Mouse (Mus musculus): ENCODE measurements around the gene Rcan1.
"Not testable (repeated sequence)": the region's sequence is repeated elsewhere in the genome, so short reads cannot be mapped to it uniquely, and the experiment has no call there.

Rcan1 gene

DNA sequence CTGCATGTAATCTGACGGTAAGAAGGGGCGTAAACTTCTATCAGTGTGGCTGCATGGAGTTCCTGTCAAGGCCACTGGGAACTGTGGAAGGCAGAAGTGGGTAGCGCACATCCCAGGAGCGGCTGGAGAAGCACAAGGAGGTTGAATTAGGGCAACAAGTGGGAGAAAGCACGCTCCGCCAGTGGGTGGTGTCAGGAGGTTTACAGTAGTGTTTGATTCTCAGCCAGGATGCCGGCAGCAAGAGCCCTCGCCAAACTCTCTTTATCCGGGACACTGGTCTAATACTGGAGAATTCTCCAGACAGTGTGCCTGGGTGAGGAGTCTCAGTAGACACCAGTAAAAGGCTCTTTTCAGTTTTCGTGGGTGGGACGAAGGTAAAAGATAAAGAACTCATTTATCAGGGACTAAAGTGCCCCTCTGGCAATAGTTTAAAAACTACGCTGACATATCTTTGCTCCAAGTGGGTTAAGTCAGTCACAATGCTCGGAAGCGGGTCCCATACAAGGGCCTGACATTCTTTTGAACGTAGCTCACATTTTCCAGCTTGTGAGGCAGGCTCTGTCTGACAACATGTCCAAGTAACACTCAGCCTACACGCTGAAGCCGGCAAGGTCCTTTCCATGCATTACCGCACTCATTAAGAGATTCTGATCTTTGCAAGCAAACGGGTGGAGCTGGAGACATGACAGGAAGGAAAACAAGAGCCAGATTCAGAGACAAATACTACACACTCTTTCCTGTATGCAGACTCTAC is 42.3 kb downstream of the Rcan1 start:
- DNase-seq: no peak

DNA sequence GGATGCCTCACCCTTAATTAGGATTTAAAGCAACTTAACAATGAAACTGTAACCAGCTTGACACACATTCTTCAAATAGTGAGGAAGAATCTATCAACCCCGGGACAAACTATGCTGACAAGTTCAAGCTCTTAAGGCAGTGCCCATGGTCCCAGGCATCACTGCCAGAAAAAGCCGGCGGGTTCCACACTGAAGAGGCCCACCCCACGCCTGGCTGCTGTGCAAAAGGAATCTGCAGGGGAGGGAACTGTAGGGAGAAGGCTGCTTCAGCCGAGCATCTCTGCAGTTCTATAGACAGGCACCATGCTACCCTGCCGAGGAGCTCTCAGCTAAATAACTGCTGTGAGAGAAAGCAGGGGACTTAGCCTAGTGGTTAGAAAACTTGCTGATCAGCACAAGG is 44.0 kb downstream of the Rcan1 start:
- DNase-seq: no peak

DNA sequence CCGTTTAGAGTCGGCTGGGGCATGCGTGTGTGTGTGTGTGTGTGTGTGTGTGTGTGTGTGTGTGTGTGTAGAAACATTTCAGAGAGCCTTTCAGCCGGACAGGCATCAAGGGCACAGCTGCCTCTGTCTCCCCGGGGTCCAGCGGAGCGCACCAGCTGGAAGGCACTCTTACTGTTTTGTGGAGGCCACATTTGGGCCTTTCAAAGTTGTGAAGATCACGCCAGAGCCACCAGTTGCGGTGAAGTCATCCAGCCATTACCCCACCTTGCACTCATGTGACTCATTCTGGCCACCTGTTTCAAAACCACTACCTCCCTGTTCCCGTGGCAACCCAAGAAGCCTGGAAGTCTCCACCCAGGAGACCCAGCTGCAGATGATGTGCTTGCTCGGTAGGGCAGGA is 44.8 kb downstream of the Rcan1 start:
- DNase-seq: no peak

GRCm38 (mm10) chr16:92423363-92423762 is 47.3 kb downstream of the Rcan1 start:
- no peak for DNase-seq

- DNase-seq: no peak
Observed at GRCm38 (mm10) chr16:92422435-92423362, 48.0 kb downstream of the Rcan1 start.

DNA sequence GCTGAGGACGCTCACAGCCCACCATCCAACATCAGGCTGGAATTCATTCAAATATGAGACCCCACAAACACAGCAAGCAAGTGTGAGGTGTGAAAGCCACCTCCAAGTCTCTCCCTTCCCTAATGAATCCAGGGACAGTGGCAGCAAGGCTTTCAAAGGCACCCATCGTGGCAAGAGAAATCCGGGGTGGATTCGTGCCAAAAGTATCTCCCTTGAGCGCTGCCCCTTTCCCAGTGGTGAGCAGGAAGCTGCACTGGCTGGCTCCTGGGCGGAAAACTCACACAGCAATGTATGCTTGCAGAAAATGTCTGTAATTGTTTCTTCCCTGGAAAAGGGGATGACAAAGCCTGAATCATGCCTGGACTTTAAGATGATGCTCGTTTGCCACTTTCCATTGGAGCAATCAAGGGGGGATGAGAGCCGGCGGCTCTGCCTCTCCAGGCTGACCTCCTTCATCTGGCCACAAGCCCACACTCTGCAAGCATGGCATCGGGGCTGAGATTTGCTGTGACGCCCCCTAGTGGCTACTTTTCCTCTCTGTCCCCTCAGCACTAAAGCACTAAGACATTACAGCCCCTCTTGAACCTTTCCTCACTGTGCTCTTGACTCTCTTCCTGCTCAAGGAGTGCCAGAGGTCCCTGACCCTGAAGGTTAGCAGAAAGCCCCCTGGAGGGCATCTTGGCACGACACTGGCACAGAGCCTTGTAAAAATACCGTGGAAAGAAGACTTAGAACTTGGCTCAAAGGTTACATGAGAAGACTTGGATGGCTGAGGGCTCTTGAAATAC is 49.3 kb downstream of the Rcan1 start:
- no peak for DNase-seq

GRCm38 (mm10) chr16:92420641-92421040 is 50.0 kb downstream of the Rcan1 start:
- no peak for DNase-seq

- no peak for DNase-seq
Observed at GRCm38 (mm10) chr16:92419099-92419498, 51.6 kb downstream of the Rcan1 start.

GRCm38 (mm10) chr16:92417267-92417666 is 53.4 kb downstream of the Rcan1 start:
- DNase-seq: no peak

GRCm38 (mm10) chr16:92415702-92416118 is 55.0 kb downstream of the Rcan1 start:
- no peak for DNase-seq

GRCm38 (mm10) chr16:92415038-92415437 is 55.6 kb downstream of the Rcan1 start:
- DNase-seq: not testable (repeated sequence)

- DNase-seq: no peak
Observed at GRCm38 (mm10) chr16:92412888-92413287, 57.8 kb downstream of the Rcan1 start.

DNA sequence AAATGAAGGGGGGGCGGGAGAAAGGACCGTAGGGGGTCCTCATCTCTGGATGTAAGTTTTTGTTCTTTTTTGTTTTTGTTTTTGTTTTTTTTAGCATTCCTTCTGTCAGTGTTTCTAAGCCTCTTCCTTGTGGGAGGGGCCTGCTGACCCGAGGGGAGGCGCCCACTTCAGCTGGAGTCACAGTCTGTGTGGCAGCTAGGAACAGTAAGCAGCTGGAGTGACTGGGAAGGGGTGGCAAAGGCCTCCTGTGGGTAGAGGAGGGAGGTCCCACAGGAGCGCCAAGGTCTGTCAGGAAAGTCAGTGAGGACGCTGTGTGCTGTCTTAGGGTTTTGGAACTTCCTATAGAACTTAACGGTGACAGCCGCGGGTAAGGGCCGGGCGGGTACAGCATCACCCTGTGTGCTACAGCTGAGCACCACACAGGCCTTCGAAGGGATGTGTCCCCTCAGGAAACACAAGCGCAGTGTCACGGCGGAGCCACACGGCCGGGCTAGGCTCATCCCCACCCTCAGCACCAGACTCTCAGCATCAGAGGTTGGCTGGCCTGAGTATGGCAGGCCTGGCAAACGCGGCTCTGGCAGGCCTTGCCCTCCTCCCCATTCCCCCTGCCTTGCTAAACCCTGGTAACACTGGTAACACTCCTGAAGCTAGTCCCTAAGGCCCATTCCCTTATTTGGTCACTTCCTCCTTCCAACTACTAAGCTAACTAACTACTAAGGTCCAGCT is 58.5 kb downstream of the Rcan1 start:
- no peak for DNase-seq

- no peak for DNase-seq
Observed at GRCm38 (mm10) chr16:92410344-92410743, 60.3 kb downstream of the Rcan1 start.

DNA sequence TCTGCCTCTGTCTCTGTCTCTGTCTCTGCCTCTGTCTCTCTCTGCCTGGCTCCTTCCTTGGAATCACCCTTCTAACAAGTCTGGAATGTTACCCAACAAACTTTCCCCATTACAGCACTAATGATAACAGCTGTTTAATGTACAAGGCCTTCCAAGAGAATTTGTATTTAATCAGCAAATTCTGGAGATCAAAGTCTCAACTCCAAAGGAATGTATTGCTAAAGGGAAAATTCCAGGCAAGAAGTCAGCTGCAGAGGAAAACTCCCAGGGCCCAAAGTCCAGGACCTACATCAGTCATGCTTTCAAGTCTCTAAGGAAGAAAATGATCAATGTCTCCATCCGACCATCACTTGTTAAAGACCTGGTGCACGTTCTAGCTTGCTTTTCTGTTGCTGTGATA is 62.8 kb downstream of the Rcan1 start:
- DNase-seq: no peak

GRCm38 (mm10) chr16:92404141-92404540 is 66.5 kb downstream of the Rcan1 start:
- DNase-seq: no peak

GRCm38 (mm10) chr16:92403069-92403468 is 67.6 kb downstream of the Rcan1 start:
- DNase-seq: no peak

- no peak for DNase-seq
Observed at GRCm38 (mm10) chr16:92402216-92402615, 68.5 kb downstream of the Rcan1 start.

- DNase-seq: no peak
Observed at GRCm38 (mm10) chr16:92401206-92401605, 69.5 kb downstream of the Rcan1 start.

DNA sequence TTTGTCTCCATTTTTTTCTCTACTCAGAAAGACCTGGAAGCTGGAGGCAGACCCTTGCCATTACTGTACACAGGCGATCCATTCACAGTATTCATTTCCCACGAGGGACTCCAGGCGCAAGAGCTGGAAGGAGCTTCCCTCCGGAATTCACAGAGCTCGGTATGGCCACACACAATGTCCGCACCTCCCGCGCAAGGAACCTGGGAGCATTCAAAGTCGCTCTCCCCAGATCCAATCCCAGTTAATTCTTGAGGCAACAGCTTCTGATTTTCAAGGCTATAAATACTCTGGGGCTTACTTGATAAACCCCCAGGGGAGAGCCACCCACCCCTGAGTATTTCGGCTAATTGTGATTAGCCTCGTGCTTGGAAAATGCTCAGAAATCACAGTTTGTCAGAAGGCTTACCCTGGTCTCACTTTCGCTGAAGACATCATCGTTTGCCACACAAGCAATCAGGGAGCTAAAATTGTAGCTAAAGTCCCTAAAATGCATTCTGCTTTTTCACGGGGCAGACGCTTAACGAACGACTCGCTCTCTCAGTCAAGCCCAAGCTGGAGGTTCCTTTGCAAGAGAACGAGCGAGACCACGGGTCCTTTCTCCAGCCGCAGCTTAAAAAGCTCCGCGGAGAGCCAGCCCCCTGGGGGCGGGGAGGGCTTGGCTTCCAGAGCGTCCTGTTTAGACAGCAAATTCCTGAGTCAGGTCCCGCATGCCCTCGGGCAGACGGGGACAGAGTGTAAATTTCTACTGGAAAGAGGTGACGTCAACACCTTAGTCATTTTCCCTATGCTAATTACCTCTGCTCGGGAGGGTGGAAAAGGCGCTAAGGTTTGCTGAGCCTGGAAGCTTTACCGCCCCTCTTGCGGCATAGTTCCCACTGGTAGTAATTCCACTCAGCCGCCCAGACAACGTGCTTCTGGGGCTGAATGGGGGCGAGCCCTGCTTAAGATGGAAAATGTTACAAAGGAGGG is 70.9 kb downstream of the Rcan1 start:
- peak; percentile 69 for DNase-seq

GRCm38 (mm10) chr16:92398574-92399118 is 72.0 kb downstream of the Rcan1 start:
- DNase-seq: no peak

Measured in right cerebral cortex, postnatal 4 days (tissue).